Mouse (Mus musculus) hindbrain, embryonic 12.5 days (tissue): Measurements from ENCODE around the gene Was. TPM values are rescaled to one million over a fixed set of nuclear protein-coding genes. Genes with fewer than 3 reads are reported as not detected.
"Not testable (repeated sequence)": the region's sequence is repeated elsewhere in the genome, so short reads cannot be mapped to it uniquely, and the experiment has no call there.

ENCODE experiments used
- ATAC-seq: fragments of 200-750 bp; cut with Nextera tagmentation; 2 replicates; pipeline ENCODE4 v1.8.0; 2017; ENCODE audit warnings: moderate TSS enrichment; ENCODE audit not compliant: low FRiP score
- H3K27ac ChIP-seq: fragments of 300-500 bp; sonication (generic); 2 replicates; pipeline ENCODE4 v1.5.1; 2016; ENCODE audit warnings: mild to moderate bottlenecking
- H3K27me3 ChIP-seq: fragments of 300-500 bp; sonication (generic); 2 replicates; pipeline ENCODE4 v1.6.1; 2016; ENCODE audit warnings: mild to moderate bottlenecking
- H3K36me3 ChIP-seq: fragments of 300-500 bp; sonication (generic); 2 replicates; pipeline ENCODE4 v1.6.1; 2016; ENCODE audit warnings: mild to moderate bottlenecking
- H3K4me1 ChIP-seq: fragments of 300-500 bp; sonication (generic); 2 replicates; pipeline ENCODE4 v1.6.1; 2016
- H3K4me2 ChIP-seq: fragments of 300-500 bp; sonication (generic); replicated peaks from 2 replicates; pipeline ENCODE4 v1.6.1; 2016; ENCODE audit warnings: mild to moderate bottlenecking
- H3K4me3 ChIP-seq: fragments of 300-500 bp; sonication (generic); 2 replicates; pipeline ENCODE4 v1.5.1; 2016; ENCODE audit warnings: mild to moderate bottlenecking
- H3K9ac ChIP-seq: fragments of 300-500 bp; sonication (generic); 2 replicates; pipeline ENCODE4 v1.6.1; 2016; ENCODE audit warnings: mild to moderate bottlenecking, moderate library complexity
- H3K9me3 ChIP-seq: fragments of 300-500 bp; sonication (generic); replicated peaks from 2 replicates; pipeline ENCODE4 v1.6.1; 2016; ENCODE audit warnings: mild to moderate bottlenecking
- WGBS: fragments of 180-500 bp; shearing (Covaris S2); methylation state at CpG from one replicate; pipeline ENCODE4 v1.1.7; 2016; 5-methylcytosine and 5-hydroxymethylcytosine counted together
- polyA plus RNA-seq: library from polyadenylated mRNA; unstranded; fragments of >200 nt; fragmentation: Nextera tagmentation; extraction: Ambion mirVana; gene quantifications from 2 replicates; pipeline ENCODE4 v1.2.1, GENCODE M21; 2016

Gene Was
- polyA plus RNA-seq, 1 experiment from 2014 or later, result not detected

GRCm38 (mm10) chrX:8051044-8051781 is 39.1 kb downstream of the Was start:
- WGBS, result 87% methylated on average over 8 of the region's 8 CpGs

DNA sequence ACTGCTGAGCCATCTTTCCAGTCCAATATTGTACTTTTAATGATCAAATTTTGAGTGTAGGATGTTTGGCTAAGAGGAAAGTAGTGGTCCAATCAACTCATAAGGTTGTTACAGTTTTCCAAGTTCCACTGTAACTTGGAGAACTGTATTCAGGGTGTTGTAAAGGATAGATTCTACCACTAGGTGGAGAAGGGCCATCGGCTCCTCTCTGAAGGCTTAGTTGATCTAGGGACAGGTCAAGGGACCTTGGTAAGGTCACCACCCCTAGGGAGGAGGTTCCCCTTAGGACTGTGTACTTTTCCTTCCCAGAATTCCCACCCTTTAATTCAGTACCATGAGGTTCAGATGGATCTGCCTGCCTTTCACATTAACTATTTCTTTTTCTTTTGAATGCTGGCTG is 57.3 kb downstream of the Was start:
- Histone ChIP-seq H3K4me2 (no peak overlapping the region), H3K9ac (no peak overlapping the region), H3K9me3 (no peaks in the 10 kb centered on the region), H3K36me3 (no peaks in the 10 kb centered on the region), H3K27ac (no peak overlapping the region), H3K4me3 (no peak overlapping the region), H3K4me1 (no peaks in the 10 kb centered on the region), H3K27me3 (no peaks in the 10 kb centered on the region)
- no peak for ATAC-seq
- 58% methylated on average over 1 of the region's 1 CpGs for WGBS

More at GRCm38 (mm10) chrX:8051044-8051781, 39.1 kb downstream of the Was start:
- not testable (repeated sequence) for H3K4me2 ChIP-seq, H3K36me3 ChIP-seq, H3K9me3 ChIP-seq, H3K4me1 ChIP-seq, H3K27me3 ChIP-seq, ATAC-seq, H3K9ac ChIP-seq, H3K4me3 ChIP-seq, H3K27ac ChIP-seq

Other genes starting within 250 kb of the Was start
- 60.8 and 72.2 TPM in 2 replicates for gene Otud5, start 249.1 kb downstream of the Was start, polyA plus RNA-seq
- gene Pim2, start 212.2 kb downstream of the Was start, polyA plus RNA-seq, result 9.5 and 10.0 TPM in 2 replicates
- 35.1 and 40.1 TPM in 2 replicates for gene Slc35a2, start 206.5 kb downstream of the Was start, polyA plus RNA-seq
- gene Pqbp1, start 191.2 kb downstream of the Was start, polyA plus RNA-seq, result 172 and 178 TPM in 2 replicates
- gene Timm17b, start 191.1 kb downstream of the Was start, polyA plus RNA-seq, result 138 and 144 TPM in 2 replicates
- gene Gm10491, start 182.7 kb downstream of the Was start, polyA plus RNA-seq, result not detected in 2 replicates
- not detected in 2 replicates for gene Gm10490, start 181.0 kb downstream of the Was start, polyA plus RNA-seq
- gene Pcsk1n, start 170.7 kb downstream of the Was start, polyA plus RNA-seq, result 102 and 111 TPM in 2 replicates
- not detected in 2 replicates for gene Eras, start 161.9 kb downstream of the Was start, polyA plus RNA-seq
- 68.2 and 68.5 TPM in 2 replicates for gene Hdac6, start 142.6 kb downstream of the Was start, polyA plus RNA-seq
- gene Gata1, start 112.4 kb downstream of the Was start, polyA plus RNA-seq, result 0.98 and 1.5 TPM in 2 replicates
- gene Glod5, start 72.0 kb downstream of the Was start, polyA plus RNA-seq, result not detected in 2 replicates
- gene Suv39h1, start 15.7 kb downstream of the Was start, polyA plus RNA-seq, result 58.6 and 60.2 TPM in 2 replicates
- 40.5 and 42.6 TPM in 2 replicates for gene Wdr13, start 42.4 kb upstream of the Was start, polyA plus RNA-seq
- gene Rbm3, start 55.4 kb upstream of the Was start, polyA plus RNA-seq, result 401 and 433 TPM in 2 replicates
- gene Tbc1d25, start 85.7 kb upstream of the Was start, polyA plus RNA-seq, result 16.4 and 16.7 TPM in 2 replicates
- 30.7 and 32.3 TPM in 2 replicates for gene Ebp, start 103.0 kb upstream of the Was start, polyA plus RNA-seq
- 28.2 and 31.7 TPM in 2 replicates for gene Porcn, start 116.0 kb upstream of the Was start, polyA plus RNA-seq
- 43.1 and 43.5 TPM in 2 replicates for gene Ftsj1, start 161.9 kb upstream of the Was start, polyA plus RNA-seq
- gene Slc38a5, start 180.6 kb upstream of the Was start, polyA plus RNA-seq, result 5.5 and 6.1 TPM in 2 replicates
- gene Ssxb10, start 236.9 kb upstream of the Was start, polyA plus RNA-seq, result not detected in 2 replicates